Mouse (Mus musculus) gastrocnemius, adult 18-20 months (tissue): ENCODE data around the gene Gm379. TPM values are rescaled to one million over a fixed set of nuclear protein-coding genes. Genes with fewer than 3 reads are reported as not detected.

Source experiments
- DNase-seq: peaks from one replicate; pipeline ENCODE4 v3.0.0; 2021; ENCODE audit warnings: low spot score
- long read RNA-seq, 2 experiments: library from polyadenylated mRNA; stranded (forward); transcript quantifications; one replicate each; pipeline ENCODE4 v2.0.0; 2021
- total RNA-seq, 2 experiments: library from RNA; stranded (reverse); gene quantifications; 2 replicates each; pipeline ENCODE4 v1.2.3; 2021

The Gm379 gene
- not detected for total RNA-seq
- long read RNA-seq, experiment 1 = 0 reads
- long read RNA-seq, experiment 2 = 0 reads

DNA sequence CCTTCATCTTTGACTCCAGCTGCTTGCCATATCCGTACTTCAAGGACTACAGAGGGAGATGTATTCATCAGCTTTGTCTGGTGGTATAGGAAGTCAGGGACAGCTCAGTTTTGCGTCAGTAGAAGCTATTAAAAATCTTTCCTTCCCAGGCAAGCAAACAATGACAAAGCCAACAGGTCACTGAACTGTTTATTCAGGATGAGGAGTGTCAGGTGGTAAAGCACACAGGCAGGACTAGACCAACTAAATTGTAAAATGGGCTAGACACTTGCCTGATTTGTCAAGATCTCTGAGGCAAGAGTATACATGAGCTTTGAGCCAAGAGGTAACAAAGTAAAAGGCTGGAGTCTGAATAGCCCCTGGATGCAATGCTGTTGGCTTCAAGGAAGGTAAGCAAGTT, at the start of gene Gm379:
Gm379 (minus strand) TSS at position 7 of the 400 bp plus-strand sequence.
- no peak for DNase-seq

DNA sequence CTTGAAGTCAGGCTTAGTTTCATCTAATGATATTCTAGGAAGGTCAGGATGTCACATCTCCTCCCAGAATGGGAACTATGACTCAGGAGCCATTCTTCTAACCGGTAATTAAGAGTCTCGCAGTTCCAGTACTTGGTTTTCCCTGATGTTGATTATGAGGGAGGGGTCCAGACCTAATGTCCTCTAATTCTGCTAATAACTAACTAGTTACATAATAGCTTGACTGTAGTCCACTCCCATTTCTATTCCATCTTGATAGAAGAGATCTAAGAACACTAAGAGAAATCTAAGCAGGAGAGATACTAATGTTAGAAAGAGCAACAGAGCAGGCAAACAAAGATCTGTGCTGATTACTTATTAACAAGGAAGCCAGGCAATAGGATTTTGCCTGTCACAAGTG, 39.6 kb upstream of the Gm379 start:
- no peak for DNase-seq

DNA sequence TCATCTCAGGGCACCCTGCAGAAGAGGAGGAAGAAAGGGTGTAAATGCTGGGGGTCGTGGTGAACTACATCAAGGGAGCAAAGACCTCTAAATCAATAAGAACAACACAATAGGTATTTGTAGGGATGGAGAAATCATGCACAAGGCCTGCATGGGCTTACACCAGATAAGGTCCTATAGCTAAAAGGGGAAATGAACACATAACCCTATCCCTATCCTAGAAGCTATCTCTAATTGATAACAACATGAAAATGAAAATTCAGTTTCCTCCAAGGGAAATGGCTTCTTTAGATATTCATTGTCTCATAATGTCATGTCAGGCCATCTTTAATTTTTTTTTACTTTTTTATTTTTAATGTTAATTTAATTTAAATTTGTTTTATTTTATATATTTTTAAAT, 4.2 kb upstream of the Gm379 start:
- DNase-seq = no peak

DNA sequence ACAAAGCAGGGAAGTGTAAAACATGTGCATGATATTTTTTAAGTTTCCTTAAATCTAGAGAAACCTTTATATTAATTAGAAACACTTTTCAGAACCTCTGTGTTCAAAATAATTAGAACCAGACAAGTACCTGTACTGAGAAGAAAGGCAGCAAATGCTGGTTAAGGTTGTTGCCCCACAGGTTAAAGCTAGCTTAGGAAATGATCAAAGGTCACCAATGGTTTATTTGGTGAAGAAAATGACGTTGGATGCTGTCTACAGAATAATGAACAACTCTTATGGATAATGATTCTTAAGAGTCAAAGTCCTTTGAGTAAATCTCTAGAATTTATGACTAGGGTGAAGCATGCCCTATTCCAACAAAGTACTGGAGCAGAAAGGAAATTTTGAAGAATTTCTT, 42.7 kb downstream of the Gm379 start:
- DNase-seq = no peak

DNA sequence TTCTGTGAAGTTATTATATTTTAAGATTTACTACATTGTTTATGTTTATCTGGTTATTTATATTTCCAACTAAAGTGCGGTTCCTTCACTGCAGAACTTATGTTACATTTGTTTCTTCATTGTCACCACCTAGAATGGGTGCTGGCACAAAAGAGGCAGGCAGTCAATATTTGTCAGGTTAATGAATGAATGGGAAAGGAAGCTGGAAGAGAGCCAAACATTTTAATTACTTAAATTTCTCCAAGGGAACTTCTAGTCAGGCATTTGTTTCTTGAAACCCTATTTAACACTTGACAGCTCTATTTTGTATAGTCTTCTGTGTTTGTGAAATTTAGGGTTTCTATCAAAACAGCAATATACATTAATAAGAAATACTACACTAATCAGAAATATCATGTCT, 43.8 kb downstream of the Gm379 start:
- no peak for DNase-seq

Other genes with a start within 250 kb of the Gm379 start
- 1 to 10 TPM; 2.6 to 2.8 TPM for gene Brwd3, start 169.5 kb upstream of the Gm379 start, total RNA-seq